Mouse (Mus musculus) hindbrain, embryonic 11.5 days (tissue): ENCODE measurements around the gene Adgrg3. TPM values are rescaled to one million over a fixed set of nuclear protein-coding genes. Genes with fewer than 3 reads are reported as not detected.

Experiments
- ATAC-seq: fragments of 200-750 bp; cut with Nextera tagmentation; 2 replicates; pipeline ENCODE4 v1.8.0; 2017; ENCODE audit warnings: mild to moderate bottlenecking, moderate TSS enrichment, moderate library complexity; ENCODE audit not compliant: low FRiP score
- DNase-seq: peaks from one replicate; pipeline ENCODE4 v3.0.0-alpha.2; 2015; ENCODE audit warnings: low spot score
- H3K27ac ChIP-seq: fragments of 300-500 bp; sonication (generic); 2 replicates; pipeline ENCODE4 v1.5.1; 2014; ENCODE audit warnings: mild to moderate bottlenecking, low read depth, low read length
- H3K27me3 ChIP-seq: fragments of 300-500 bp; sonication (generic); 2 replicates; pipeline ENCODE4 v1.6.1; 2014; ENCODE audit warnings: mild to moderate bottlenecking, low read length, moderate library complexity, mixed read lengths; ENCODE audit not compliant: control insufficient read depth, insufficient read depth
- H3K36me3 ChIP-seq: fragments of 300-500 bp; sonication (generic); 2 replicates; pipeline ENCODE4 v1.6.1; 2014; ENCODE audit warnings: mild to moderate bottlenecking, low read length, moderate library complexity, mixed read lengths; ENCODE audit not compliant: control insufficient read depth, insufficient read depth
- H3K4me1 ChIP-seq: fragments of 300-500 bp; sonication (generic); replicated peaks from 2 replicates; pipeline ENCODE4 v1.6.1; 2014; ENCODE audit warnings: low read length, mixed read lengths; ENCODE audit not compliant: control insufficient read depth, insufficient read depth
- H3K4me2 ChIP-seq: fragments of 300-500 bp; sonication (generic); replicated peaks from 2 replicates; pipeline ENCODE4 v1.6.1; 2014; ENCODE audit warnings: mild to moderate bottlenecking, low read depth, low read length
- H3K4me3 ChIP-seq: fragments of 300-500 bp; sonication (generic); 2 replicates; pipeline ENCODE4 v1.5.1; 2014; ENCODE audit warnings: low read depth, low read length
- H3K9ac ChIP-seq: fragments of 300-500 bp; sonication (generic); 2 replicates; pipeline ENCODE4 v1.6.1; 2014; ENCODE audit warnings: low read depth, low read length
- H3K9me3 ChIP-seq: fragments of 300-500 bp; sonication (generic); 2 replicates; pipeline ENCODE4 v1.6.1; 2016; ENCODE audit warnings: low read length; ENCODE audit not compliant: control insufficient read depth
- WGBS: fragments of 180-500 bp; shearing (Covaris S2); extraction: QIAGEN DNeasy Blood & Tissue Kit; methylation state at CpG from one replicate; pipeline ENCODE4 v1.1.7; 2014; 5-methylcytosine and 5-hydroxymethylcytosine counted together
- polyA plus RNA-seq: library from polyadenylated mRNA; unstranded; fragments of >200 nt; fragmentation: Nextera tagmentation; extraction: Ambion mirVana; gene quantifications from 2 replicates; pipeline ENCODE4 v1.2.1, GENCODE M21; 2014

Adgrg3 gene
- polyA plus RNA-seq, 1 experiment from 2014 or later = 4.7 TPM

DNA sequence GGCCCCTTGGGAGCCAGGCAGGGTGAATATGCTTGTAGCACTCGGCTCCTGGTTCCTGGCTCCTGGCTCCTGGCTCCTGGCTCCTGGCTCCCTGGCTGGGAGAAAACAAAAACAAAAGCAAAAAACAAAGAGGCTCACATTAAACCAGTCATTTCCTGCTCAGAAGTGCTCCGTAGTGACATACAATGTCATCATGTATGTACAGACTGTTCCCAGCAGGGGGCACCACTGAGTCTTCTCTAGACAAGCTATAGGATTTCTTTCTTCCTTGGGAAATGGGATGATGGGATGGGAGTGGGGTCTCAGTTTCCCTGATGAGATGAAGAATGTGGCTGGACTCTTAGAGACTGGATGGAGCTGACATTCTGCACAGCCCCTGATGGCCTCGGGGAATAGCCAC lies 50.1 kb downstream of the Adgrg3 start:
- H3K27ac ChIP-seq = no peak overlapping the region
- H3K9ac ChIP-seq = no peak overlapping the region
- no peaks in the 10 kb centered on the region for H3K36me3 ChIP-seq
- no peak overlapping the region for H3K4me2 ChIP-seq
- 52% methylated on average over 3 of the region's 3 CpGs for WGBS
- no peak overlapping the region for H3K4me3 ChIP-seq
- ATAC-seq = no peak
- no peaks in the 10 kb centered on the region for H3K4me1 ChIP-seq
- peak; percentile 65 for DNase-seq
- H3K9me3 ChIP-seq = no peaks in the 10 kb centered on the region
- H3K27me3 ChIP-seq = no peaks in the 10 kb centered on the region

DNA sequence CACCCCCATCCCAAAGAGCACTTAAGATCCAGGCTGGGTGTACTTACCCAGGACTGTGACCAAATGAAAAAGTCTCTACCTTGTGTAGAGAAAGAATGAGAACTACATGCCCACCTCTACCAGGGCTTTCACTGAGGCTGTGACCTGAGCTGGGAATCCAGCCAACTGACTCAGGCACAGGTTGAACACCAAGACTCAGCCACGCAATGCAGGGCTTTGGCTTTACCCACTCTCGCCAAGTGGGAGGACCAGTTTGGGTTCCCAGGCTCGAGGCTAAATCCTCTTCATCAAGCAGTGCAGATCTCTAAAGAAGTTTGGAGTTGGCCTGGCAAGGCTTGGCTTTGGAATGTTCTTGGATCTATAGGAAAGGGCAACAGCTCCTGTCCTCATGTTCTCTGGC lies 58.0 kb downstream of the Adgrg3 start:
- DNase-seq = no peak
- no peak overlapping the region for H3K27ac ChIP-seq
- WGBS = 85% methylated on average over 3 of the region's 3 CpGs
- H3K27me3 ChIP-seq = no peaks in the 10 kb centered on the region
- no peak overlapping the region for H3K4me2 ChIP-seq
- H3K36me3 ChIP-seq = no peaks in the 10 kb centered on the region
- no peaks in the 10 kb centered on the region for H3K9me3 ChIP-seq
- no peak overlapping the region for H3K4me3 ChIP-seq
- no peak overlapping the region for H3K9ac ChIP-seq
- no peaks in the 10 kb centered on the region for H3K4me1 ChIP-seq
- no peak for ATAC-seq

DNA sequence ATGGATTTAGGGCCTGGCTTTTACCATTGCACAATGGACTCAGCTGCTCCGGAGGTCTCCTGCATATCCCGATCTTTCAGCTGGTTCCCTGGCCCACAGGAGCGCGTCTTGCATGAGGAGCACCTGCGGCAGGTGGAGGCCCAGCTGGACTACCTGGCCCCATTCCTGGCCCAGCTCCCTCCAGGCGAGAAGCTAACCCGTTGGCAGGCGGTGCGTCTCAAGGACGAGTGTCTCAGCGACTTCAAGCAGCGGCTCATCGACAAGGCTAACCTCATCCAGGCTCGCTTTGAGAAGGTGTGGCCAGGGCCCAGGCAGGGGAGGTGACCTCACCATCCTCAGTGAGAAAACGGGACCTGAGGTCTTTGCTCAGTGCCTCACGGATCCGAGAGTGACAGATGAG lies 58.7 kb downstream of the Adgrg3 start:
- H3K4me2 ChIP-seq = no peak overlapping the region
- H3K9ac ChIP-seq = no peak overlapping the region

DNA sequence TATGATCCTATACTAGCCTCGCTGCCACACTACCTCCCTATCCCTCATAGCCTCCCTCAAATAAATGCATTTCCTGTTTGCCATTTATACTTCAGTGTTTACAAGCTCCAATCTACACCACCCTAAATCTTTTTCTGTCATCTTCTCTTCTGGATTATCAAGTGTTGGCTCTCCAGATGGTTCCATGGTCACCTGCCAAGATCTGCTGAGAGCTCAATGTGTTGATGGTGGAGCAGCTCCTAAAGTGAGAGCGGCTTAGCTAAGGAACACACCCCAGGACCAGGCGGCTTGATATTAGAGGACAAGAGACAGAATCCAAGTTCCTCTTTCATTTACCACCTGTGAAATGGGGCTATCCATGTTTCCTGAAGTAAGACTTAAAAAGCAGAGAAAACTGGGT lies 60.6 kb downstream of the Adgrg3 start:
- Histone ChIP-seq H3K27me3 (no peaks in the 10 kb centered on the region), H3K4me3 (no peak overlapping the region), H3K4me2 (no peak overlapping the region), H3K9ac (no peak overlapping the region), H3K9me3 (no peaks in the 10 kb centered on the region), H3K36me3 (no peaks in the 10 kb centered on the region), H3K4me1 (no peaks in the 10 kb centered on the region), H3K27ac (no peak overlapping the region)
- WGBS = 88% methylated on average over 3 of the region's 3 CpGs
- ATAC-seq = no peak
- no peak for DNase-seq

More for the DNA sequence above, 58.7 kb downstream of the Adgrg3 start:
- Histone ChIP-seq H3K4me1 (no peaks in the 10 kb centered on the region), H3K27me3 (no peaks in the 10 kb centered on the region), H3K27ac (no peak overlapping the region), H3K9me3 (no peaks in the 10 kb centered on the region), H3K4me3 (no peak overlapping the region), H3K36me3 (no peaks in the 10 kb centered on the region)
- ATAC-seq (no peak), DNase-seq (no peak)
- 82% methylated on average over 17 of the region's 17 CpGs for WGBS

DNA sequence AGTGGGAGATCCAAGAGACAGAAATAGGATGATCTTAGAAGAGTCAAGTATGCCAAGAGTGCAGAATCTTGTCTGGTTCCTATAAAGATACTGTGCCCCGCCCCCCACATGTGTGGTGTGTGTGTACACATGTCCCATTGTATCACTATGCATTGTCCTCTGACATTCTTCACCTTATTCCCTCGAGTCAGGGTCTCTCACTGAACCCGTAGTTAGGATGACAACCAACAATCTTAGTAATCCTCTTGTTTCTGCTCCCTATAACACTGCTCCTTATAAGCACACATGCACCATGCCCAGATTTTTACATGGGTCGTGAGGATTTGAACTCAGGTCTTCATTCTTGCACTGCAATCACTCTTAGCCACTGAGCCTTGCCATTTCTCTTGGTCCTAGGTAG lies 61.8 kb downstream of the Adgrg3 start:
- no peak for ATAC-seq
- H3K9me3 ChIP-seq = no peaks in the 10 kb centered on the region
- no peak overlapping the region for H3K4me2 ChIP-seq
- no peak for DNase-seq
- no peak overlapping the region for H3K4me3 ChIP-seq
- H3K9ac ChIP-seq = no peak overlapping the region
- H3K4me1 ChIP-seq = no peaks in the 10 kb centered on the region
- H3K27ac ChIP-seq = no peak overlapping the region
- 83% methylated on average over 4 of the region's 4 CpGs for WGBS
- H3K36me3 ChIP-seq = no peaks in the 10 kb centered on the region
- H3K27me3 ChIP-seq = no peaks in the 10 kb centered on the region

DNA sequence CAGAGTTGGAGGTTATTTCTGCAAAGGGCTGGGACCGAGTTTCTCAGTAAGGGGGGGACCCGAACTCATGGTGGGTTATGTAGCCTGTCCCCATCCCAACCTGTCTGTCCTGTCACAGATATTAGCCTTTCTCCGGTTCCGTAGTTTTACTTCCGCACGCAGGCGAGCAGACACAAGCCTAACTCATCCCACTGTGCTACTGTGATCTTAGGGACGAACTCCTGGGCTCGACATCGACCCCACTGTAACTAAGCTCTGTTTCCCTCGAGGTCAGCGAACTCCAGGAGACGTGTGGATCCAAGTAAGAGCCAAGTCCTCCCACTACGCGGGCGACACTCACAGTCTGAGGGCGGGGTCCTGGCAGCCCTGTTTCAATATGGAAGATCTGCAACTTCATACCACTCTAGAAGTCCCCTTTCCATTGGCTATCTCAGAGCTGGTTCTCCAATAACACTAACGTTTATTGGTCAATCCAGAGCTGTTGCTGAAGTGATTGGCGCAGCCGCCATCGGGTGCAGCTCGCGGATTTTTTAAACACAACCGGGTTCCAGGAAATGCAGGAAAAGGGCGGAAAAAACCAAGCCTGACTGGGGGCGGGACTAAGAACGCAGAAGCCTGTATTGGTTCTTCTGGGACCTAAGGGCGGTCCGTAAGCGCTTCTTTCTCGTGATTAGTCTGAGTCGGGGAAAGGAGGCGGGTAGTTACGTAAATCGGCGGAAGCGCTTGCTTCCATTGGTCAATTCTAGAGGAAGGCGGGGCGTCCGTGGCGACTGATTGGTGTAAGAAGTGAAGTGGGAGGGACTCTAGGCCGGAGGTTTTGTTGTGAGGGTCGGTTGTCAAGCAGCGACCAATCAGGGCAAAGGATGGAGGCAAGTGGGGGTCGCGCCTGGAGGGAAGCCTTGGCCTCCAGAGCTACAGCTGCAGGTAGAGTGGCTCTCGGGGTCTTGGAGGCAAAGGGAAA lies 63.2 kb downstream of the Adgrg3 start, which contains the start of gene Katnb1:
Katnb1 (plus strand) TSS at position 806 of the 961 bp plus-strand sequence.
- H3K27me3 ChIP-seq = no peaks in the 10 kb centered on the region
- H3K9me3 ChIP-seq = no peaks in the 10 kb centered on the region
- under 1% methylated on average over 47 of the region's 47 CpGs for WGBS
- H3K4me1 ChIP-seq = no peaks in the 10 kb centered on the region
- peak; percentile 98 for DNase-seq
- H3K4me2 ChIP-seq = peak within 1 kb of the TSS; percentile 83
- peak within 1 kb of the TSS; percentile 36; the same call in 1 of the 2 replicates for H3K27ac ChIP-seq
- no peaks in the 10 kb centered on the region for H3K36me3 ChIP-seq
- H3K9ac ChIP-seq = peak within 1 kb of the TSS; percentile 86
- peak within 1 kb of the TSS; percentile 83 for H3K4me3 ChIP-seq
- peak; percentile 98 for ATAC-seq

DNA sequence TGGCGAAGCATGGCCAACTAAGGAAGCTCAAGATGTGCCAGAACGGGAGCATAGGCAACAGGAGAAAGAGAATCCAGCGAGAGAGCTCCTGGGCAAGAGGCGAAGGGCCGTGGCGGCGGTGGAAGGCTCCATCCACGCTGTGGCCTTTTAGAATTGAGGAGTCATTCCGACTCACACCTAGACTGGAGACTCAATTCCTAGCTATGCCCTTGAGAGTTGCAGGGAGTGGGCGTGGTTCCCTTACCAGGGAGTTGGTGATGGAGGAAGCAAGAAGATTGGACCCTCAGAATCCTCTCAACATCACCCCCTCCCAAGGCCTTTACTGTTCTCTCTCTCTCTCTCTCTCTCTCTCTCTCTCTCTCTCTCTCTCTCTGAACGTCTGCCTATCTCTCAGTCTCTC lies 64.2 kb downstream of the Adgrg3 start:
- H3K9ac ChIP-seq = peak overlapping the region; percentile 86
- 0 out of 2 replicates have a peak overlapping the region, but pooled peaks have one; percentile 36 for H3K27ac ChIP-seq
- H3K27me3 ChIP-seq = no peaks in the 10 kb centered on the region
- ATAC-seq (no peak), DNase-seq (no peak)
- no peaks in the 10 kb centered on the region for H3K4me1 ChIP-seq
- peak overlapping the region; percentile 83 for H3K4me3 ChIP-seq
- no peaks in the 10 kb centered on the region for H3K36me3 ChIP-seq
- WGBS = 9% methylated on average over 11 of the region's 11 CpGs
- H3K9me3 ChIP-seq = no peaks in the 10 kb centered on the region
- peak overlapping the region; percentile 83 for H3K4me2 ChIP-seq

DNA sequence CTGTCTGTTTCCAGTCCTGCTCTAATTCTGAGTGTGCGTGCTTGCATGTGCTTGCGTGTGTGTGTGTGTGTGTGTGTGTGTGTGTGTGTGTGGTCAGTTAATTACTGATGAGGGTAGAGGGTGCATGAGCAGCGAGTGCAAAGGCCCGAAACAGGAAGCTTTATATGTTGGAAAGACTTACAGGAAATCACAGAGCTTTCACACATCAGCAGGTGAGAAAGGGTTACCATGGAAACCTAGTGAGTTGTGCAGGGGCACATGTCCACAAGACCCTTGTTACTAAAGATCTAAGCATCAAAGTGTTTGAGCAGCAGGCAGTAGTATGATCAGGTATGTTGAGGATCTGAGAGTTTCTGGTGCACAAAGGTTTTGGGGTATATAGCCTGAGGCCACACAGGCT lies 66.8 kb downstream of the Adgrg3 start:
- 90% methylated on average over 4 of the region's 4 CpGs for WGBS
- Histone ChIP-seq H3K9ac (no peak overlapping the region), H3K36me3 (0 out of 2 replicates have a peak, but pooled peaks cover 3% of the 10 kb centered on the region), H3K27me3 (no peaks in the 10 kb centered on the region), H3K4me3 (no peak overlapping the region), H3K27ac (no peak overlapping the region), H3K4me2 (no peak overlapping the region), H3K4me1 (no peaks in the 10 kb centered on the region), H3K9me3 (no peaks in the 10 kb centered on the region)
- no peak for DNase-seq
- no peak for ATAC-seq
